Mouse (Mus musculus) limb, embryonic 14.5 days (tissue): ENCODE results near the gene Afdn. TPM values are rescaled to one million over a fixed set of nuclear protein-coding genes. Genes with fewer than 3 reads are reported as not detected.
"Not testable (repeated sequence)": the region's sequence is repeated elsewhere in the genome, so short reads cannot be mapped to it uniquely, and the experiment has no call there.

Source experiments
- ATAC-seq: fragments of 200-750 bp; cut with Nextera tagmentation; 2 replicates; pipeline ENCODE4 v1.8.0; 2017; ENCODE audit warnings: low read depth, moderate number of reproducible peaks, moderate TSS enrichment; ENCODE audit not compliant: low FRiP score
- DNase-seq: peaks from one replicate; pipeline ENCODE4 v3.0.0-alpha.2; 2015; ENCODE audit warnings: low spot score
- H3K27ac ChIP-seq: fragments of 300-500 bp; sonication (generic); replicated peaks from 2 replicates; pipeline ENCODE4 v1.5.1; 2014; ENCODE audit warnings: low read depth, mild to moderate bottlenecking, low read length, moderate library complexity, mixed read lengths
- H3K27me3 ChIP-seq: fragments of 300-500 bp; sonication (generic); 2 replicates; pipeline ENCODE4 v1.6.1; 2014; ENCODE audit warnings: low read length, mixed read lengths; ENCODE audit not compliant: control insufficient read depth, insufficient read depth
- H3K36me3 ChIP-seq: fragments of 300-500 bp; sonication (generic); 2 replicates; pipeline ENCODE4 v1.6.1; 2014; ENCODE audit warnings: mild to moderate bottlenecking, low read length, moderate library complexity, mixed read lengths; ENCODE audit not compliant: control insufficient read depth, insufficient read depth
- H3K4me1 ChIP-seq: fragments of 300-500 bp; sonication (generic); 2 replicates; pipeline ENCODE4 v1.6.1; 2014; ENCODE audit warnings: antibody characterized with exemption, low read length, mixed read lengths; ENCODE audit not compliant: control insufficient read depth, insufficient read depth
- H3K4me2 ChIP-seq: fragments of 300-500 bp; sonication (generic); replicated peaks from 2 replicates; pipeline ENCODE4 v1.6.1; 2014; ENCODE audit warnings: low read depth, mild to moderate bottlenecking, low read length, moderate library complexity; ENCODE audit not compliant: severe bottlenecking
- H3K4me3 ChIP-seq: fragments of 300-500 bp; sonication (generic); replicated peaks from 2 replicates; pipeline ENCODE4 v1.5.1; 2014; ENCODE audit warnings: low read length
- H3K9ac ChIP-seq: fragments of 300-500 bp; sonication (generic); 2 replicates; pipeline ENCODE4 v1.6.1; 2014; ENCODE audit warnings: mild to moderate bottlenecking, low read depth, low read length, moderate library complexity; ENCODE audit not compliant: severe bottlenecking
- H3K9me3 ChIP-seq: fragments of 300-500 bp; sonication (generic); 2 replicates; pipeline ENCODE4 v1.6.1; 2016; ENCODE audit warnings: low read length; ENCODE audit not compliant: control insufficient read depth
- POLR2A ChIP-seq: fragments of 200-500 bp; IDR thresholded peaks from 2 replicates; pipeline ENCODE4 v1.8.0; 2012; ENCODE audit warnings: inconsistent platforms, mild to moderate bottlenecking, moderate library complexity, borderline replicate concordance; ENCODE audit not compliant: insufficient read depth, insufficient read length; ENCODE audit errors: extremely low read depth
- WGBS: fragments of 180-500 bp; shearing (Covaris S2); extraction: QIAGEN DNeasy Blood & Tissue Kit; methylation state at CpG from one replicate; pipeline ENCODE4 v1.1.7; 2014; 5-methylcytosine and 5-hydroxymethylcytosine counted together
- polyA plus RNA-seq, 2 experiments: library from polyadenylated mRNA; depleted of rRNA in 1 of 2; stranded (reverse) in 1 of 2; unstranded in 1 of 2; fragments of >200 nt; fragmentation: Nextera tagmentation in 1 of 2; extraction: Ambion mirVana in 1 of 2; gene quantifications; 2 replicates each; pipeline versions ENCODE4 v1.2.1 to v1.2.3; 2012 to 2014

The Afdn gene
- polyA plus RNA-seq, 2 experiments: 58.9 to 76.7 TPM

DNA sequence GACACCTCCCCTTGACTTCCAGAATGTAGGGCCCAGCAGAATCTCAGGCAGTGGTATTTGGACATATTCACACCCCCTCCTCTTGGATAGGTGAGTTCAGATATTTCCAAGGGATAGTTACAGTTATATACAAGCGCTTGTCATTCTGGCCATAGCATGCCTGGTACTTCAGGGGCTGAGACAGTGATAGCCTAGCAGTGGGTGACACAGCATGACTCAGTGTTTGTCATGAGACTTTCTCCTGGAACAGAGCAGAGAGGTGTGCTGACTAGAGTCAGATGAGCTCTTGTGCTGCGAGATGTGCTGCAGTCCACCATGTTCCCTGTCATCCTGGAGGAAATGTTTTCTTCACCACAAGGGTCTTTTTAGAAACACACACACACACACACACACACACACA lies 164.2 kb downstream of the Afdn start:
- no peak overlapping the region for H3K4me2 ChIP-seq
- DNase-seq: no peak
- no peak overlapping the region for H3K4me3 ChIP-seq
- WGBS: 90% methylated on average over 2 of the region's 2 CpGs
- no peak for TF ChIP-seq POLR2A
- H3K9ac ChIP-seq: no peak overlapping the region
- H3K27ac ChIP-seq: no peak overlapping the region
- no peaks in the 10 kb centered on the region for H3K36me3 ChIP-seq
- no peak for ATAC-seq
- H3K27me3 ChIP-seq: no peaks in the 10 kb centered on the region
- H3K4me1 ChIP-seq: no peaks in the 10 kb centered on the region; the same call in 1 of the 2 replicates
- H3K9me3 ChIP-seq: no peaks in the 10 kb centered on the region

DNA sequence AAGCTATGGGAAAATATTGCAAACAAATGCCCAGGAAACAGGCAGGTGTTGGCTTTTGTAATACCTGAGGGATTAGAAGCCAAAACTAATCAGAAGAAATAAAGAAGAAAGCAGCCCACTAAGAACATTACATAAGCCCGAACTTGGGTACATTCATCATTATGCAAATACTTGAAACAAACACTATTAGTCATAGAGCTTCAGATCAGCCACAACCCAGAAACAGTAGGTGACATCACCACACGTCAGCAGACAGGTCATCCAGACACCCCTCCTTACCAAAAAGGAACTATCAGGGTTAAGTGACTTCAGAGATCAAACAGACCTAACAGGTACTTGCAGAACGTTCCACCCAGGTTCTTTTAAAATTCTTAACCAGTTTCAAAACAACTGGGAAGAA lies 165.6 kb downstream of the Afdn start:
- Histone ChIP-seq H3K27ac (no peak overlapping the region), H3K4me1 (no peaks in the 10 kb centered on the region; the same call in 1 of the 2 replicates), H3K4me2 (no peak overlapping the region), H3K36me3 (no peaks in the 10 kb centered on the region), H3K9me3 (no peaks in the 10 kb centered on the region), H3K27me3 (no peaks in the 10 kb centered on the region), H3K4me3 (no peak overlapping the region), H3K9ac (no peak overlapping the region)
- 63% methylated on average over 3 of the region's 3 CpGs for WGBS
- ATAC-seq: no peak
- TF ChIP-seq POLR2A: no peak
- no peak for DNase-seq

GRCm38 (mm10) chr17:13930421-13930820 lies 170.1 kb downstream of the Afdn start:
- no peak overlapping the region for H3K4me3 ChIP-seq
- H3K4me2 ChIP-seq: no peak overlapping the region
- WGBS: 82% methylated on average over 9 of the region's 9 CpGs
- ATAC-seq (no peak), DNase-seq (no peak)
- no peaks in the 10 kb centered on the region for H3K4me1 ChIP-seq
- no peak for TF ChIP-seq POLR2A
- no peaks in the 10 kb centered on the region for H3K9me3 ChIP-seq
- no peak overlapping the region for H3K27ac ChIP-seq
- H3K9ac ChIP-seq: no peak overlapping the region
- no peaks in the 10 kb centered on the region for H3K36me3 ChIP-seq
- no peaks in the 10 kb centered on the region for H3K27me3 ChIP-seq

GRCm38 (mm10) chr17:13935364-13935763 lies 175.0 kb downstream of the Afdn start:
- H3K9me3 ChIP-seq, H3K4me3 ChIP-seq, H3K36me3 ChIP-seq, H3K9ac ChIP-seq, ATAC-seq, H3K27ac ChIP-seq, H3K27me3 ChIP-seq, DNase-seq, H3K4me1 ChIP-seq, H3K4me2 ChIP-seq: not testable (repeated sequence)
- WGBS: 98% methylated on average over 2 of the region's 2 CpGs

GRCm38 (mm10) chr17:13937787-13938186 lies 177.4 kb downstream of the Afdn start:
- ATAC-seq (no peak), DNase-seq (no peak)
- Histone ChIP-seq H3K27me3 (no peaks in the 10 kb centered on the region), H3K9me3 (no peaks in the 10 kb centered on the region), H3K4me3 (no peak overlapping the region), H3K36me3 (no peaks in the 10 kb centered on the region), H3K4me2 (no peak overlapping the region), H3K9ac (no peak overlapping the region), H3K27ac (no peak overlapping the region), H3K4me1 (peaks cover 6% of the 10 kb centered on the region)
- TF ChIP-seq POLR2A: no peak
- 87% methylated on average over 4 of the region's 4 CpGs for WGBS

GRCm38 (mm10) chr17:13938652-13939051 lies 178.3 kb downstream of the Afdn start:
- WGBS: 54% methylated on average over 3 of the region's 3 CpGs
- H3K9me3 ChIP-seq: no peaks in the 10 kb centered on the region
- ATAC-seq: peak; percentile 60

DNA sequence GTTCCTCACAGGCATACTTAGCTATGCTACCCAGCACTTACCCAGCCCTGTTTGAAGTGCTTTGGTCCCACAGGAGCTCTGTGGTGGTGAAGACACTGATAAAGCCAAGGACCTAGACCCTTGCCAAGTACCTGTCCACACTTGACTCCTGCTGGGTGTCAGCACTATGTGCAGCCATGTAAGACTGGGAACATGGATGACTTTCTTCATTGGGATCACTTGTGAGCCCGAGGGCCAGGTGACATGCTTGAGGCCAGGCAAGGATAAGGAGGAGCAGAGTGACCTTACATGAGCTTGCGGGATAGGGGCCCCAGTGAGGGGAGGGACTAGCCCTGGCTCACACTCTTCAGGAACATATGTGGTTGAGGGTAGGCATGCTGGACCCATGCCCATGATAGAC lies 178.9 kb downstream of the Afdn start:
- not testable (repeated sequence) for H3K4me1 ChIP-seq, H3K36me3 ChIP-seq, H3K4me2 ChIP-seq, H3K27me3 ChIP-seq, DNase-seq, H3K9me3 ChIP-seq, H3K27ac ChIP-seq, H3K4me3 ChIP-seq, H3K9ac ChIP-seq, ATAC-seq
- WGBS: 76% methylated on average over 2 of the region's 2 CpGs

More at GRCm38 (mm10) chr17:13938652-13939051, 178.3 kb downstream of the Afdn start:
- peaks cover 6% of the 10 kb centered on the region for H3K4me1 ChIP-seq
- H3K27me3 ChIP-seq: no peaks in the 10 kb centered on the region
- peak; percentile 59 for DNase-seq
- H3K9ac ChIP-seq: no peak overlapping the region
- no peaks in the 10 kb centered on the region for H3K36me3 ChIP-seq
- no peak for TF ChIP-seq POLR2A
- H3K27ac ChIP-seq: no peak overlapping the region
- no peak overlapping the region for H3K4me3 ChIP-seq
- H3K4me2 ChIP-seq: no peak overlapping the region
